Mouse (Mus musculus) right cerebral cortex, adult 2 months (tissue): ENCODE data around the gene Ankrd65.

ENCODE experiments used
- DNase-seq, 2 experiments: peaks; one replicate each; pipeline ENCODE4 v3.0.0; 2021 to 2022; ENCODE audit warnings: low spot score in 2 of 2

Gene Ankrd65

GRCm38 (mm10) chr4:155847591-155848352 lies 57.5 kb downstream of the Ankrd65 start:
- DNase-seq = no peak

DNA sequence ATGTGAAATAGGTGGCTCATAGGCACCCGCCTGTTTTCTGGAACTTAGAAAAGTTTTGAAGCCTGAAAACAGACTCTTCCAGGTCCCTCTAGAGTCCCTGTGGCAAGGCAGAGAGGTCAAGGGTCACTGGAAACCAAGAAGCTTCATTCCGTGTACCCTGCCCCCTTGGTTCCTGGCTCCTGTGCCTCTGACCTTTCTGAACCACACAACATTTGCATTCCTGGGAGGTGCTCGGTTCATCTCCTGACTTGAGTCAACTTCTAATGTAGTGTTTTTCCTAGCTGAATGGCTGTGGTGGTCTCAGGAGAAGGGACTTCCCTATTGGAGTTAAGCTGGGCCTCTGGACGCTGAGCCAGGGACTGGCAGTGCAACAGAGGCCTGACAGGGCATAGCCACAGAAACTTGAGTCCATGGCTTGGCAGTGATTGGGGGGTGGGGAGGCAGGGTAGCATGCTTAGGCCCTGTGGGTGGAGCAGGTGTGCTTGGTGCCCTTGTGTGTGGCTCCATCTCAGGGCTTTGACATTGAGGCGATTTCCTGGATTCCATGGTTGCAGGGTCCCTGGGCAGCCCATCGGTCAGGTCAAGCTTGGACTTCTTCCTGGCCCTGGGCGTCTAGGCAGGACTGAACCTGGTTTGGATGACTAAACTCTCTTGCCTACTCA lies 58.3 kb downstream of the Ankrd65 start:
- no peak for DNase-seq
